Mouse (Mus musculus) CD4-positive, CD25-positive, alpha-beta regulatory T cell, adult 2 months (primary cell): Measurements from ENCODE around the gene Kdelr3.

ENCODE experiments used
- DNase-seq: peaks from one replicate; pipeline ENCODE4 v3.0.0-alpha.2; 2012; ENCODE audit warnings: low read depth, low spot score

Kdelr3 gene

GRCm38 (mm10) chr15:79575543-79576222 lies 59.5 kb downstream of the Kdelr3 start:
- no peak for DNase-seq

- DNase-seq = no peak
Observed at GRCm38 (mm10) chr15:79576947-79577346, 60.7 kb downstream of the Kdelr3 start.
